Mouse (Mus musculus) monocyte, adult 5-6 weeks (primary cell): ENCODE data around the gene Map6d1. TPM values are rescaled to one million over a fixed set of nuclear protein-coding genes. Genes with fewer than 3 reads are reported as not detected.

Experiments
- ATAC-seq: fragments of 153-309, 156-312 bp; replicated peaks from 2 replicates; pipeline ENCODE4 v1.8.0; 2017; ENCODE audit warnings: mild to moderate bottlenecking; ENCODE audit not compliant: low TSS enrichment, insufficient number of reproducible peaks, severe bottlenecking, poor library complexity, low FRiP score
- total RNA-seq: library from RNA; stranded (forward); fragments of 200-1000, 200-491, 200-594 nt; gene quantifications from 3 replicates; pipeline ENCODE4 v1.2.3, GENCODE M21; 2017

The Map6d1 gene
- not detected in 3 replicates for total RNA-seq

GRCm38 (mm10) chr16:20240468-20241414 lies at the start of gene Map6d1:
Gene Map6d1 (minus strand): TSS chr16:20241358.
- ATAC-seq, result no peak

- no peak for ATAC-seq
Measured at GRCm38 (mm10) chr16:20280238-20280637, 39.1 kb upstream of the Map6d1 start.

- no peak for ATAC-seq
Measured at GRCm38 (mm10) chr16:20279395-20279794, 38.2 kb upstream of the Map6d1 start.

GRCm38 (mm10) chr16:20272994-20273393 lies 31.8 kb upstream of the Map6d1 start:
- ATAC-seq, result no peak

- no peak for ATAC-seq
Measured at GRCm38 (mm10) chr16:20271339-20271738, 30.2 kb upstream of the Map6d1 start.

GRCm38 (mm10) chr16:20265089-20265488 lies 23.9 kb upstream of the Map6d1 start:
- no peak for ATAC-seq

- ATAC-seq, result no peak
Measured at GRCm38 (mm10) chr16:20257926-20258325, 16.8 kb upstream of the Map6d1 start.

- no peak for ATAC-seq
Measured at GRCm38 (mm10) chr16:20248442-20249174, 7.5 kb upstream of the Map6d1 start.

GRCm38 (mm10) chr16:20247103-20247502 lies 5.9 kb upstream of the Map6d1 start:
- ATAC-seq, result no peak

- ATAC-seq, result no peak
Measured at GRCm38 (mm10) chr16:20238646-20239045, 2.5 kb downstream of the Map6d1 start.

- no peak for ATAC-seq
Measured at GRCm38 (mm10) chr16:20237426-20237825, 3.7 kb downstream of the Map6d1 start.

- no peak for ATAC-seq
Measured at GRCm38 (mm10) chr16:20234406-20234805, 6.8 kb downstream of the Map6d1 start.

GRCm38 (mm10) chr16:20228167-20228566 lies 13.0 kb downstream of the Map6d1 start:
- ATAC-seq, result no peak

- ATAC-seq, result no peak
Measured at GRCm38 (mm10) chr16:20227504-20227903, 13.7 kb downstream of the Map6d1 start.

- ATAC-seq, result no peak
Measured at GRCm38 (mm10) chr16:20226676-20227075, 14.5 kb downstream of the Map6d1 start.

- ATAC-seq, result no peak
Measured at GRCm38 (mm10) chr16:20222726-20223125, 18.4 kb downstream of the Map6d1 start.

- no peak for ATAC-seq
Measured at GRCm38 (mm10) chr16:20213591-20214226, 27.4 kb downstream of the Map6d1 start.

GRCm38 (mm10) chr16:20199501-20200201 lies 41.5 kb downstream of the Map6d1 start:
- ATAC-seq, result no peak

- no peak for ATAC-seq
Measured at GRCm38 (mm10) chr16:20196962-20197361, 44.2 kb downstream of the Map6d1 start.
